Mouse (Mus musculus): ENCODE data around the gene Adat1. TPM values are rescaled to one million over a fixed set of nuclear protein-coding genes. Genes with fewer than 3 reads are reported as not detected.

Adat1 gene
- 0.17 and 2.9 TPM in 2 replicates for polyA plus RNA-seq (2012; ENCODE audit: low replicate concordance)

GRCm38 (mm10) chr8:111992013-111992702, at the start of gene Adat1:
Gene Adat1 (minus strand): TSS chr8:111992302.

GRCm38 (mm10) chr8:112014936-112015335, 22.8 kb upstream of the Adat1 start, which contains the start of gene Gm6793:
Gene Gm6793 (minus strand): TSS chr8:112015036.

GRCm38 (mm10) chr8:112010997-112011815, 19.1 kb upstream of the Adat1 start, which contains the start of the genes Kars and Terf2ip:
Gene Kars (minus strand): TSS chr8:112011323.
Gene Terf2ip (plus strand): TSS chr8:112011398.

GRCm38 (mm10) chr8:111940171-111941100, 51.7 kb downstream of the Adat1 start, which contains the start of gene Gabarapl2:
Gene Gabarapl2 (plus strand): TSS chr8:111940703.

GRCm38 (mm10) chr8:111933348-111934076, 58.6 kb downstream of the Adat1 start, which contains the start of gene Tmem231:
Gene Tmem231 (minus strand): TSS chr8:111933881.

Other genes starting within 250 kb of the Adat1 start
- 2.8 and 4.4 TPM in 2 replicates for gene Bcar1, start 248.5 kb downstream of the Adat1 start, polyA plus RNA-seq (2012; ENCODE audit: low replicate concordance)
- gene Cfdp1, start 138.0 kb downstream of the Adat1 start, polyA plus RNA-seq (2012; ENCODE audit: low replicate concordance): 2.6 and 7.8 TPM in 2 replicates
- 0.63 and 1.0 TPM in 2 replicates for gene Tmem170, start 115.6 kb downstream of the Adat1 start, polyA plus RNA-seq (2012; ENCODE audit: low replicate concordance)
- gene Chst5, start 81.9 kb downstream of the Adat1 start, polyA plus RNA-seq (2012; ENCODE audit: low replicate concordance): not detected in 2 replicates
- gene Tmem231, start 58.4 kb downstream of the Adat1 start, polyA plus RNA-seq (2012; ENCODE audit: low replicate concordance): 5.2 and 9.8 TPM in 2 replicates
- gene Gabarapl2, start 51.6 kb downstream of the Adat1 start, polyA plus RNA-seq (2012; ENCODE audit: low replicate concordance): 0.55 and 1.4 TPM in 2 replicates
- 18.1 and 57.3 TPM in 2 replicates for gene Kars, start 19.0 kb upstream of the Adat1 start, polyA plus RNA-seq (2012; ENCODE audit: low replicate concordance)
- 5.9 and 9.3 TPM in 2 replicates for gene Terf2ip, start 19.1 kb upstream of the Adat1 start, polyA plus RNA-seq (2012; ENCODE audit: low replicate concordance)
- gene Gm6793, start 22.7 kb upstream of the Adat1 start, polyA plus RNA-seq (2012; ENCODE audit: low replicate concordance): 0.14 TPM in 1 of 2 replicates, not detected in the other